Mouse (Mus musculus): ENCODE data around the gene Crlf1. TPM values are rescaled to one million over a fixed set of nuclear protein-coding genes. Genes with fewer than 3 reads are reported as not detected.

Crlf1 gene
- total RNA-seq, 2 experiments from 2014 or later: 3.4 to 3.8 TPM

- DNase-seq: no peak
- intact Hi-C loops (cut with DNase I): no loop called here
Measured at GRCm38 (mm10) chr8:70467229-70467725, 25.7 kb upstream of the Crlf1 start.

GRCm38 (mm10) chr8:70467907-70468306 is 25.1 kb upstream of the Crlf1 start:
- no peak for DNase-seq
- intact Hi-C loops (cut with DNase I): no loop called here

- no peak for DNase-seq
- intact Hi-C loops (cut with DNase I): no loop called here
Measured at GRCm38 (mm10) chr8:70468733-70469132, 24.2 kb upstream of the Crlf1 start.

GRCm38 (mm10) chr8:70469295-70469916 is 23.6 kb upstream of the Crlf1 start:
- no peak for DNase-seq
- intact Hi-C loops (cut with DNase I): no loop called here

GRCm38 (mm10) chr8:70469938-70470337 is 23.0 kb upstream of the Crlf1 start:
- intact Hi-C loops (cut with DNase I): no loop called here
- DNase-seq: no peak

GRCm38 (mm10) chr8:70471856-70472255 is 21.1 kb upstream of the Crlf1 start:
- intact Hi-C loops (cut with DNase I): no loop called here
- DNase-seq: no peak

GRCm38 (mm10) chr8:70476333-70477268 is 16.4 kb upstream of the Crlf1 start, which contains the start of gene Klhl26:
Gene Klhl26, minus strand, starts transcription at chr8:70476968.
- peak; percentile 94 to 97 for DNase-seq
- intact Hi-C loops (cut with DNase I): loop anchor here (1.0 kb wide), 1 partner anchor 18 kb away; no protein-coding TSS in a partner anchor

GRCm38 (mm10) chr8:70477269-70477982 is 15.5 kb upstream of the Crlf1 start:
- intact Hi-C loops (cut with DNase I): no loop called here
- DNase-seq: no peak

GRCm38 (mm10) chr8:70481908-70482307 is 11.1 kb upstream of the Crlf1 start:
- intact Hi-C loops (cut with DNase I): no loop called here
- no peak for DNase-seq

- intact Hi-C loops (cut with DNase I): no loop called here
- no peak for DNase-seq
Measured at GRCm38 (mm10) chr8:70482943-70483342, 10.0 kb upstream of the Crlf1 start.

GRCm38 (mm10) chr8:70486191-70486681 is 6.7 kb upstream of the Crlf1 start:
- intact Hi-C loops (cut with DNase I): no loop called here
- no peak for DNase-seq

GRCm38 (mm10) chr8:70486941-70487520 is 5.9 kb upstream of the Crlf1 start, which contains the start of gene Tmem59l:
Gene Tmem59l, minus strand, starts transcription at chr8:70487358.
- intact Hi-C loops (cut with DNase I): no loop called here
- DNase-seq: no peak

- intact Hi-C loops (cut with DNase I): no loop called here
- no peak for DNase-seq
Measured at GRCm38 (mm10) chr8:70487993-70488796, 4.8 kb upstream of the Crlf1 start.

- intact Hi-C loops (cut with DNase I): no loop called here
- no peak for DNase-seq
Measured at GRCm38 (mm10) chr8:70488931-70489470, 4.0 kb upstream of the Crlf1 start.

GRCm38 (mm10) chr8:70489576-70489975 is 3.4 kb upstream of the Crlf1 start:
- intact Hi-C loops (cut with DNase I): no loop called here
- no peak for DNase-seq

- intact Hi-C loops (cut with DNase I): no loop called here
- DNase-seq: no peak
Measured at GRCm38 (mm10) chr8:70490061-70490879, 2.7 kb upstream of the Crlf1 start.

- intact Hi-C loops (cut with DNase I): no loop called here
- no peak for DNase-seq
Measured at GRCm38 (mm10) chr8:70490880-70491495, 2.0 kb upstream of the Crlf1 start.

All from gastrocnemius, postnatal 36 days (tissue).